Mouse (Mus musculus): Measurements from ENCODE around the gene Cntnap2. TPM values are rescaled to one million over a fixed set of nuclear protein-coding genes. Genes with fewer than 3 reads are reported as not detected.

Cntnap2 gene
- polyA plus RNA-seq, 1 experiment from 2014 or later = 1.1 TPM

DNA sequence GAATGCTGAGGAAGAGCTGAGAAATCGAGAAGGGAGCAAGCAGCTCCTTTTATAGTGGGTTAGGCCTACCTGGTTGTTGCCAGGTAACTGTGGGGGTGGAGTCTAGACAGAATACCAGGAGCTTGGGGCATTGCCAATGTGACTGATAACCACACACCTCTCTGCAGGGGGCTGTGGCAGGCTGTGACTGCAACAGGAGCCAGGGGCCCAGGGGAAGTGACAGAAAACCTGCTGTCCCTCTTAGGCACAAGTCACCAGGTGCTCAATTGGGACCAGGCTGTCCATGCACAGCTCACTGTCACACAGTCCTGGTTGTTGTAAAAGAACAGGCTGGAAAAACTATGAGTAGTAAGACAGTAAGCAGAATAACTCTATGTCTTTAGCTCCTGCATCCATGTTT is 329.9 kb downstream of the Cntnap2 start:
- H3K4me1 ChIP-seq (replicated peaks; ENCODE audit: control insufficient read depth, insufficient read depth, low read length) = no peaks in the 10 kb centered on the region
- no peaks in the 10 kb centered on the region for H3K27me3 ChIP-seq (replicated peaks; ENCODE audit: control insufficient read depth, insufficient read depth, low read length)
- WGBS = 24% methylated on average over 1 of the region's 1 CpGs
- H3K4me2 ChIP-seq (replicated peaks; ENCODE audit: low read depth) = no peak overlapping the region
- no peak for ATAC-seq
- H3K4me3 ChIP-seq (ENCODE audit: low read depth, low read length) = no peak overlapping the region
- H3K9ac ChIP-seq (ENCODE audit: low read depth, low read length) = no peak overlapping the region
- no peaks in the 10 kb centered on the region for H3K36me3 ChIP-seq (ENCODE audit: control insufficient read depth, insufficient read depth)
- no peak for TF ChIP-seq CTCF (IDR thresholded peaks at IDR 0.05; ENCODE audit: low read depth)
- H3K9me3 ChIP-seq (ENCODE audit: control insufficient read depth) = no peaks in the 10 kb centered on the region
- no peak overlapping the region for H3K27ac ChIP-seq (ENCODE audit: low read depth, low read length)

GRCm38 (mm10) chr6:45413629-45414028 is 354.5 kb downstream of the Cntnap2 start:
- 81% methylated on average over 2 of the region's 2 CpGs for WGBS
- H3K36me3 ChIP-seq (ENCODE audit: control insufficient read depth, insufficient read depth) = no peaks in the 10 kb centered on the region
- TF ChIP-seq CTCF (IDR thresholded peaks at IDR 0.05; ENCODE audit: low read depth) = no peak
- no peak overlapping the region for H3K4me3 ChIP-seq (ENCODE audit: low read depth, low read length)
- H3K27me3 ChIP-seq (replicated peaks; ENCODE audit: control insufficient read depth, insufficient read depth, low read length) = no peaks in the 10 kb centered on the region
- H3K27ac ChIP-seq (ENCODE audit: low read depth, low read length) = no peak overlapping the region
- ATAC-seq = no peak
- no peak overlapping the region for H3K9ac ChIP-seq (ENCODE audit: low read depth, low read length)
- no peaks in the 10 kb centered on the region for H3K9me3 ChIP-seq (ENCODE audit: control insufficient read depth)
- no peak overlapping the region for H3K4me2 ChIP-seq (replicated peaks; ENCODE audit: low read depth)
- no peaks in the 10 kb centered on the region for H3K4me1 ChIP-seq (replicated peaks; ENCODE audit: control insufficient read depth, insufficient read depth, low read length)

DNA sequence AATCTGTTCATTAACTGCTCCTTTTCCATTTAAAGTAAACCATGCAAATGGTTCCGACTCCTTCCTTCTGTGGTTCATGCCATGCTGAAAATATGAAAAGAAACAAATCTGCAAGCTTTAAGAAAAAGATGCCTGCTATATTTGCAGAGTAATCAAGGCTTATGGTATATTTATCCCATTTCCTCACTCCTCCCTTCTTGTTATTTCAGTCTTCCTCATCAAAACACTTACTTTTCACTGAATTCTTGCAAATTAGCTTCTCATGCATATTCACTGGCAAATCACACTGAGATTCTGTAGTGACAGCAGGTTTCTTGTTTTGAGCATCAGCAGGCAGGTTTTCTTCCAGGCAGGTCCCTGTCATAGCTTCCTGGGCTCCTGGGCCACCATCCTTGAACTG is 396.3 kb downstream of the Cntnap2 start:
- WGBS = 95% methylated on average over 1 of the region's 1 CpGs
- Histone ChIP-seq H3K9ac (ENCODE audit: low read depth, low read length) (no peak overlapping the region), H3K4me3 (ENCODE audit: low read depth, low read length) (no peak overlapping the region), H3K36me3 (ENCODE audit: control insufficient read depth, insufficient read depth) (no peaks in the 10 kb centered on the region), H3K27ac (ENCODE audit: low read depth, low read length) (no peak overlapping the region), H3K27me3 (replicated peaks; ENCODE audit: control insufficient read depth, insufficient read depth, low read length) (no peaks in the 10 kb centered on the region), H3K4me2 (replicated peaks; ENCODE audit: low read depth) (no peak overlapping the region), H3K4me1 (replicated peaks; ENCODE audit: control insufficient read depth, insufficient read depth, low read length) (no peaks in the 10 kb centered on the region), H3K9me3 (ENCODE audit: control insufficient read depth) (no peaks in the 10 kb centered on the region)
- no peak for ATAC-seq
- no peak for TF ChIP-seq CTCF (IDR thresholded peaks at IDR 0.05; ENCODE audit: low read depth)

DNA sequence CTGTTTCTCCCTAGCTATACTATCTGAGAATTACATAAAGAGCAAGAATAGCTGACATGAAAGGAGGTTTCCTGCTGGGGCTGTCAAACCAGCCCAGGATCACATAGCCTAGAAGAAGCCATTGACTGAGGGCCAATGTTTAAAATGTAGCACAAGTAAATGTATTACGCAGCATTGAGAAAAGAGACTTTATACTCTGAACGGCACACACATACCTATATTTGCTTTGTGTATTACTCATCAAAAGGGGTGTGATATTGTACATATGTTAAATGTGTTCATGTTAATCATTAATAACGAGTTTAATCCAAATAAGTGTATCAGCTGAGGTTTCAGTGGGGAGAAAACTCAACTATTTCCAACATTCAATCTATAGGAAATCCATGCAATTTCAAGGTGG is 459.1 kb downstream of the Cntnap2 start:
- no peaks in the 10 kb centered on the region for H3K9me3 ChIP-seq (ENCODE audit: control insufficient read depth)
- no peak overlapping the region for H3K9ac ChIP-seq (ENCODE audit: low read depth, low read length)
- H3K4me3 ChIP-seq (ENCODE audit: low read depth, low read length) = no peak overlapping the region
- H3K36me3 ChIP-seq (ENCODE audit: control insufficient read depth, insufficient read depth) = no peaks in the 10 kb centered on the region
- no peak for TF ChIP-seq CTCF (IDR thresholded peaks at IDR 0.05; ENCODE audit: low read depth)
- no peak for ATAC-seq
- H3K4me2 ChIP-seq (replicated peaks; ENCODE audit: low read depth) = no peak overlapping the region
- H3K4me1 ChIP-seq (replicated peaks; ENCODE audit: control insufficient read depth, insufficient read depth, low read length) = no peaks in the 10 kb centered on the region
- no peak overlapping the region for H3K27ac ChIP-seq (ENCODE audit: low read depth, low read length)
- no peaks in the 10 kb centered on the region for H3K27me3 ChIP-seq (replicated peaks; ENCODE audit: control insufficient read depth, insufficient read depth, low read length)
- 43% methylated on average over 3 of the region's 3 CpGs for WGBS

DNA sequence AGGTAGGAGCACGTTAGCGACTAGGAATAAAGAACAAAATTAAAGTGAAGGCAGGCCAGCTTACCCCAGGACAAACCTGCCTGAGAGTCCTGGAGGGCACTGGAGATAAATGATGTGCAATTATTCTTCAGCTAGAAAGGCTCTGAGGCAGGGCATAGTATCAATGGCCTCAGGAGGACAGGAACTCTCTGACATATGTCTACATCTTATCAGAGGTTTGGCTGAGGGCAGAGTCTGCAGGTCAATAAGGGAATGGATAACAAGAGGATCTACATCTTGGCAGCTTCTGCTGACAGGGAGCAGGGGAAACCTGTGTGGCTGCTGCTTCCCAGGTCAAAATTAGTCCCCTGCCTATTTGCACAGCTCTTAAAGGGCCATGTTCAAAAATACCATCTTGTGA is 477.8 kb downstream of the Cntnap2 start:
- 53% methylated on average over 2 of the region's 2 CpGs for WGBS
- no peak overlapping the region for H3K9ac ChIP-seq (ENCODE audit: low read depth, low read length)
- no peak overlapping the region for H3K4me3 ChIP-seq (ENCODE audit: low read depth, low read length)
- H3K4me1 ChIP-seq (replicated peaks; ENCODE audit: control insufficient read depth, insufficient read depth, low read length) = no peaks in the 10 kb centered on the region
- no peak for TF ChIP-seq CTCF (IDR thresholded peaks at IDR 0.05; ENCODE audit: low read depth)
- no peak overlapping the region for H3K4me2 ChIP-seq (replicated peaks; ENCODE audit: low read depth)
- H3K27ac ChIP-seq (ENCODE audit: low read depth, low read length) = no peak overlapping the region
- no peaks in the 10 kb centered on the region for H3K36me3 ChIP-seq (ENCODE audit: control insufficient read depth, insufficient read depth)
- H3K27me3 ChIP-seq (replicated peaks; ENCODE audit: control insufficient read depth, insufficient read depth, low read length) = no peaks in the 10 kb centered on the region
- H3K9me3 ChIP-seq (ENCODE audit: control insufficient read depth) = no peaks in the 10 kb centered on the region
- ATAC-seq = no peak

DNA sequence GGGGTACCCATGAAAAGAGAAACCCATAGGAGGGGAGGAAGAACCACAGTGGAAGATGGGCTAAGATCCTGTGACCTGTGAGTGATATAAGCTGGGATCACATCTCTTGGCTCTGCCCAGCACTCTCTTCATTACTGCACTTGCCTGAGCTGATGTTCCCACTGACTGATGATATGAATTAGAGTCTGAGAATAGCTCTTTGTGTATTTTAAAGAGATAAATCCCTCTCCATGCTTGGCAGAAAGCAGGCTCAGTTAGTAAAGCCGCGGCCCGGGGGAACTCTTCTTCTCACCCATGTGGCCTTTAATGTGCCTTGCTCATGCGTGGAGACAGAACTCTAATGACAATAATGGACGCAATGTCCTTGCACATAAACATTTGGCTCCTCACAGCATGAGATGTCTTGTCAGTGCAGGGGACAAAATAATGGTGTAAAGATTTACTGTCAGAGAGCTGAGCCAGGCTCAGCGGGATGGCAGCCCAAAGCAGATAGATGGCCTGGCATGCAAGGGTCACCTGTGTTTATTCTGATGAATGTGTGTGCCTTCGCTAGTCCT is 485.2 kb downstream of the Cntnap2 start:
- H3K4me3 ChIP-seq (ENCODE audit: low read depth, low read length) = no peak overlapping the region
- H3K4me2 ChIP-seq (replicated peaks; ENCODE audit: low read depth) = no peak overlapping the region
- H3K9ac ChIP-seq (ENCODE audit: low read depth, low read length) = no peak overlapping the region
- ATAC-seq = no peak
- 57% methylated on average over 7 of the region's 7 CpGs for WGBS
- no peak overlapping the region for H3K27ac ChIP-seq (ENCODE audit: low read depth, low read length)
- no peaks in the 10 kb centered on the region for H3K36me3 ChIP-seq (ENCODE audit: control insufficient read depth, insufficient read depth)
- no peaks in the 10 kb centered on the region for H3K9me3 ChIP-seq (ENCODE audit: control insufficient read depth)
- no peaks in the 10 kb centered on the region for H3K4me1 ChIP-seq (replicated peaks; ENCODE audit: control insufficient read depth, insufficient read depth, low read length)
- no peaks in the 10 kb centered on the region for H3K27me3 ChIP-seq (replicated peaks; ENCODE audit: control insufficient read depth, insufficient read depth, low read length)
- TF ChIP-seq CTCF (IDR thresholded peaks at IDR 0.05; ENCODE audit: low read depth) = no peak

DNA sequence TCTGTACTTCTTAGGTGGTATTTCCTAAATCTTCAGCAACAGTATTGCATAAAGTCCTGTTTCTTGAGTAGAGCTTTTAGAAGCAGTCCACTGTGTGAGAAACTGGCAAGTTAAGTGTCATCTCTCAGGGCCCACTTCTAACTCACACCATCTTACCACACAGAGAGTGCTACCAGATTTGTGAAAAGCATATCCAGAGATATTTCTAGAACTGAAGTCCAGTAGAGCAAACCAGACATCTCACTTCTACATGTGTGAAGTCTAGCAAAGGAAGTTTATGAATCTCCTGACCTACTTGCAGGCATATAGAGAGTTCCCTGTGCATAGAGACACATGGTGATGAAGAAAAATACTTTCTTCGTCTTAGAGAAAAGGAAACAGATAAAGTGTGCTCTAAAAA is 500.6 kb downstream of the Cntnap2 start:
- H3K36me3 ChIP-seq (ENCODE audit: control insufficient read depth, insufficient read depth) = no peaks in the 10 kb centered on the region
- H3K4me3 ChIP-seq (ENCODE audit: low read depth, low read length) = no peak overlapping the region
- H3K9me3 ChIP-seq (ENCODE audit: control insufficient read depth) = no peaks in the 10 kb centered on the region
- H3K27ac ChIP-seq (ENCODE audit: low read depth, low read length) = no peak overlapping the region
- H3K27me3 ChIP-seq (replicated peaks; ENCODE audit: control insufficient read depth, insufficient read depth, low read length) = no peaks in the 10 kb centered on the region
- H3K4me2 ChIP-seq (replicated peaks; ENCODE audit: low read depth) = no peak overlapping the region
- TF ChIP-seq CTCF (IDR thresholded peaks at IDR 0.05; ENCODE audit: low read depth) = no peak
- ATAC-seq = no peak
- H3K4me1 ChIP-seq (replicated peaks; ENCODE audit: control insufficient read depth, insufficient read depth, low read length) = no peaks in the 10 kb centered on the region
- 79% methylated on average over 1 of the region's 1 CpGs for WGBS
- no peak overlapping the region for H3K9ac ChIP-seq (ENCODE audit: low read depth, low read length)
